Mouse (Mus musculus) adrenal gland, adult (tissue): ENCODE results near the gene Rad23a.

Experiments used
- DNase-seq, 2 experiments: peaks; one replicate each; pipeline ENCODE4 v3.0.0; 2022 to 2023; ENCODE audit warnings: low spot score in 1 of 2; ENCODE audit not compliant: inconsistent age in 2 of 2

Gene Rad23a

GRCm38 (mm10) chr8:84840248-84840999, at the start of gene Rad23a:
Gene Rad23a (minus strand): TSS chr8:84840665.
- peak; percentile 94 to 97 for DNase-seq

GRCm38 (mm10) chr8:84889141-84889540, 48.7 kb upstream of the Rad23a start:
- no peak for DNase-seq

- no peak for DNase-seq
Observed at GRCm38 (mm10) chr8:84888280-84888679, 47.8 kb upstream of the Rad23a start.

DNA sequence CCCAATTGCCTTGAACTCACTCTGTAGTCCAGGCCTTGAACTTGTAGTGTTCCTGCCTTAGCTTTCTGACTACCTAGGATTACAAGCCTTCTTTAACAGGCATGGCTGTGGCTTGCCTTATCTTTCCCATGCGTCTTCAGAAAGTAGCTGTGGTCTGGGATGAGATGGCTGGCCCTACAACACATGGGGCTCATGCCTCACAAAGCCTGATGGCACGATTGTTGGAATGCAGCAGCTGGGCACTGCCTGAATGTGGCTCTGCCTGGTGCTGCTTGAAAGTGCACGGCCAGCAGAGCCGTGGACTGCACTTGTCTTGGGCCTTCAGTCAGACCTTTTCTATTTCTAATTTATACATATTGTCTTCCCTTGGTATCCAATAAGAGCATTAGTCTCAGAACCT, 44.3 kb upstream of the Rad23a start:
- no peak for DNase-seq

DNA sequence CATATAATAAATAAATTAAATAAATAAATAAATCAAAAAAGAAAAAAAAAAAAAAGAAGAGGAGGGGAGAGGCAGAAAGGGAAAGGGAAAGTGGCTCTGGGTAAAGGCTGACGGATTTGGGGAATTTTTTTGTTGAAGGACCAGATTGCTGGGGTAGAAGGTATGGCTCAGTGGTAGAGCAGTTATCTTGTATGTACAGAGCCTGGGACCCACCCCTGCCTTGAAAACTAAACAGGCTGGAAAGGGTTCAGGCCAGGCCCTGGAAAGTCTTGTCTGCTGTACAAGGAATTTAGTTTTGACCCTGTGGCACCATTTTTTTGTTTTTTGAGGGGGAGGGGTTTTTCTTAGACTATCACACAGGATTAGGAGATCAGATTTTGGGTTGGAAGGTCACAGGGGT, 38.5 kb upstream of the Rad23a start:
- no peak for DNase-seq

GRCm38 (mm10) chr8:84877297-84878035, 37.0 kb upstream of the Rad23a start:
- DNase-seq: no peak

- DNase-seq: no peak
Observed at GRCm38 (mm10) chr8:84874339-84874738, 33.9 kb upstream of the Rad23a start.

GRCm38 (mm10) chr8:84873016-84873415, 32.6 kb upstream of the Rad23a start:
- no peak for DNase-seq

- DNase-seq: peak; percentile 51 to 71
Observed at GRCm38 (mm10) chr8:84872309-84872965, 32.0 kb upstream of the Rad23a start.

- peak; percentile 84 to 94 for DNase-seq
Observed at GRCm38 (mm10) chr8:84871376-84872308, 31.2 kb upstream of the Rad23a start, which contains the start of gene Syce2. Gene Syce2 (plus strand): TSS chr8:84872111.

DNA sequence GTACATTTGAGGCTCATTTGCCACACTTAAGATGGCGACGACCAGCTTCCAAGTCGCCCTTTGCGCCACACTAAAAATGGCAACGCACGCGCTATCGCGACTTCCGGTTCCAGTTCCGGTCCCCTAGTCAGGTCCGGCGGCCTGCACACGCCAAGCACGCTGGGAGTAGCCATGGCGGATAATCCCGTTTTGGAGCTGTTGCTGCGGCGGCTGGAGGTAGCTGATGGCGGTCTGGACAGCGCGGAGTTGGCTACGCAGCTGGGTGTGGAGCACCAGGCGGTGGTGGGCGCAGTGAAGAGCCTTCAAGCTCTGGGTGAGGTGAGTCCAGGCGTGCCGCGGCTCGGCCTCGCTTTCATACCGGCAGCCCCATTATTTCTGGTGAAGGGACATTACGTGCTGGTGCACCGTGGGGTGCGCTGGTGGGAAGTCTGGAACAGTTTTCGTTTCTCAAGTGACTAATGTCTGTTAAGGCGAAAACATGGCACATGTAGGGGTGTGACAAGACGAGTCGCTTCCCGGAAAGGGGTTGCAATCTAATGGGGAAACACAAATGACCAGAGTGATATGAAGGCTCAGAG, 16.5 kb upstream of the Rad23a start, which contains the start of gene Farsa:
Gene Farsa (plus strand): TSS at position 126 of the 578 bp plus-strand sequence.
- peak; percentile 93 to 97 for DNase-seq

- no peak for DNase-seq
Observed at GRCm38 (mm10) chr8:84856434-84856833, 16.0 kb upstream of the Rad23a start.

GRCm38 (mm10) chr8:84847684-84848435, 7.4 kb upstream of the Rad23a start:
- DNase-seq: peak in 1 of 2 experiments; percentile 74

DNA sequence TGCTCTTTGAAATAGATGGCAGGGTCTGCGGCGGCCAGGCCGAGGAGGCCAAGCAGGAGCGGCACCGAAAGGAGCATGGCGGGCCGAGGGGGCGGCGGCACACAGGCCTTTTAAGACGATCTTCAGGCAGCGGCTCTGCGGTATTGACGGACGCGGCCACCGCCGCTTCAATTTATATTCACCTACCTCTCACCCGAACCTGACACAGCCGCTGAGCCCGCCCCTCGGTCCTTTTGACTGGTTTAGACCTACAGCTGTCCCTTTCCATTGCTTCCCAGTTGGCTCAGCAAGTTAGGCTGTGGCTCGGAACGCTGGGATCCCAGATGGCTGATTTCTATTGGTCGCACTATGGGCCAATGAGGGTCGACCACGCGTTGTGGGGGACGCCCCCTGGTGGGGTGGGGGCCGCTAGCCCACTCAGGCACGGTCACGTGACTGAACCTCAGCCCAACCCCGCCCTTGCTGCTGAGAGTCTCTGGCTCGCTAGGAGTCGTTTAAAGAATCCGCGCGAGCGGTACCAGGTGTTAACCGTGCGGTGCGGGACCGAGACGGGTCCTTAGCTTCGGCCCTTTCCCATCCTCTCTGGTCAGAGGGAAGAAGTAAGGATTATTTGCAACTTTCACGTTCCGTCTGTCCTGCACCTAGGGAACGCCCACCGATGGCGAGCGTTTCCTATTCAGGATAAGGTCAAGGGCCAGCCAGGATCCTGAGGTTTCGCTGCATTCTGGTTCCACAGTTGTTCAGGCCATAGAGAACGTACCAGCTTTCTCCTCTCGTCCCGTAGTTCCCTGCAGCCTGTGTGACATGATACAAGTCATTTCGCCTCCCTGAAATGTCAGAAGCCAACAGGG, 6.5 kb upstream of the Rad23a start, which contains the start of gene Calr:
Gene Calr (minus strand): TSS at position 213 of the 851 bp plus-strand sequence.
- peak; percentile 100 for DNase-seq

DNA sequence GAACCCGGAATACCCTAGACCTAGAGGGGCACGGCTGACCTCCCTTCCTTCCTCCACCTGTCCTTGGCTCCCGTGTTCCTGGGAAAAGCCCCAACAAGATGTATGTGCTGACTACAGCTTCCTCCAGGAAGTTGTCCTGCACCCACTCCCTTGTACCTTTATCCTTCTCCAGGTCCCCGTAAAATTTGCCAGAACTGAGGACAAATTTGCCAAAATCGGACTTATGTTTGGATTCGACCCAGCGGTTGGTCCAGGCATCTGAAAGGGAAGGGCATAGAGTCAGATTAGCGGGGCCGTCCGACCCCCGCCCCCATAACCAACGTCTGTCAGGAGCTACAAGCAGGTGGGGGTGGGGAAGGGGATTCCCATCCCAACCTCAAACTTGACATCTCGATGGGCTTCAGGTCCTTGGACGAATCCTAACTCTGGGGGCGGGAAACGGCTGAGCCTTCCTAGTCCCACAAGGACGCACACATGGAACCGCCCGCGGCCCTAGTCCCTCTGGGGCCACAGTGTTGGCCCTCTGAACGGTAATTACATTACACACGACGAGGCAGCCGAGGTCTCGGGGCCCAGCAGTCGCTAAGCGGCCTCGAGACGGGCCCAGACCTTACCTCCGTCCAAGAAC, 5.7 kb upstream of the Rad23a start:
- DNase-seq: no peak

DNA sequence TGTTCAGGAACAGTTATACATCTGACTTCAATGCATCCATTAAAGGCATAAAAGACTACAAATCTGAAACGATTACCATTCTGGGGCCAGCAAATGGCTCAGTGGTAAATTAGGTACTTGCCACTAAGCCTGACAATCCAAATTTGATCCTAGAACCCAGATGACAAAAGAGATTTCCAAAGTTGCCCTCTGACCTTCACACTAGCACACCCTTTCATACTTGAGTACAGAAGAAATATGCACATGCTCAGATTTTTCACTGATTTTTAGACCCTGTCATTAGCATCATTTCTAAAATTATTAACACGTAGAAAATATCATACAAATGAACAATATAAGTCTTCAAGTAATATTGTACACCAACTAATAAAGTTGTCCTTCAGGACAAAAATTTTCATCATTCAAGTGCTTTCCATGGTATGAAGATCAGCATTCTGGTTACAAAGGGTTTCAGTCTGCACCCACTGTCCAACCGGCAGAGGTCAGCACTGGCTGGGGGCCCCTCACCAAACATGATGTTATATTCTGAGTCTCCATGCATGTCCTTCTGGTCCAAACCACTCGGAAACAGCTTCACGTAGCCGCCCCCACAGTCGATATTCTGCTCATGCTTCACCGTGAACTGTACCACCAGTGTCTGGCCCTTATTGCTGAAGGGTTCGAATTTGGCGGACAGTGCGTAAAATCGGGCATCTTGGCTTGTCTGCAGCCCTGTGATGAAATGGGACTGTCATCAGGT, 5.1 kb upstream of the Rad23a start:
- DNase-seq: peak; percentile 57 to 74

GRCm38 (mm10) chr8:84844397-84845070, 4.1 kb upstream of the Rad23a start:
- DNase-seq: peak in 1 of 2 experiments; percentile 44
